Mouse (Mus musculus) G1E (cell line): ENCODE measurements around the gene Trappc6a.

ENCODE experiments used
- CTCF ChIP-seq: IDR thresholded peaks from 2 replicates; pipeline ENCODE4 v1.5.1; 2012; ENCODE audit warnings: low read depth, low read length, inconsistent platforms, mixed read lengths
- GATA1 ChIP-seq: IDR thresholded peaks from 2 replicates; pipeline ENCODE4 v1.6.1; 2012; ENCODE audit warnings: borderline replicate concordance, low read length, inconsistent platforms, mixed read lengths
- POLR2AphosphoS5 ChIP-seq: IDR thresholded peaks from 2 replicates; pipeline ENCODE4 v1.6.1; 2012; ENCODE audit warnings: low read depth, low read length, inconsistent platforms; ENCODE audit not compliant: insufficient replicate concordance
- TAL1 ChIP-seq: conservative IDR thresholded peaks from 2 replicates; pipeline ENCODE4 v1.6.1; 2012; ENCODE audit warnings: low read depth, low read length, inconsistent platforms, mixed read lengths

GRCm38 (mm10) chr7:19560491-19561260 is 52.5 kb downstream of the Trappc6a start:
- no peak for TF ChIP-seq CTCF
- TF ChIP-seq GATA1: no peak
- TF ChIP-seq TAL1: no peak
- no peak for TF ChIP-seq POLR2AphosphoS5
